Mouse (Mus musculus) embryonic facial prominence, embryonic 13.5 days (tissue): ENCODE data around the gene Taf1c. TPM values are rescaled to one million over a fixed set of nuclear protein-coding genes. Genes with fewer than 3 reads are reported as not detected.

ENCODE experiments used
- ATAC-seq: fragments of 200-750 bp; cut with Nextera tagmentation; 2 replicates; pipeline ENCODE4 v1.8.0; 2017; ENCODE audit warnings: low read depth; ENCODE audit not compliant: insufficient number of reproducible peaks, insufficient read depth, low FRiP score, low TSS enrichment
- H3K27ac ChIP-seq: fragments of 300-500 bp; sonication (generic); 2 replicates; pipeline ENCODE4 v1.5.1; 2015; ENCODE audit warnings: moderate library complexity, mild to moderate bottlenecking, inconsistent platforms
- H3K27me3 ChIP-seq: fragments of 300-500 bp; sonication (generic); 2 replicates; pipeline ENCODE4 v1.6.1; 2015; ENCODE audit warnings: mild to moderate bottlenecking, inconsistent platforms
- H3K36me3 ChIP-seq: fragments of 300-500 bp; sonication (generic); 2 replicates; pipeline ENCODE4 v1.6.1; 2015; ENCODE audit warnings: mild to moderate bottlenecking, inconsistent platforms
- H3K4me1 ChIP-seq: fragments of 300-500 bp; sonication (generic); 2 replicates; pipeline ENCODE4 v1.6.1; 2015; ENCODE audit warnings: inconsistent platforms
- H3K4me2 ChIP-seq: fragments of 300-500 bp; sonication (generic); 2 replicates; pipeline ENCODE4 v1.6.1; 2015; ENCODE audit warnings: moderate library complexity, mild to moderate bottlenecking, inconsistent platforms
- H3K4me3 ChIP-seq: fragments of 300-500 bp; sonication (generic); 2 replicates; pipeline ENCODE4 v1.5.1; 2015; ENCODE audit warnings: mild to moderate bottlenecking, inconsistent platforms
- H3K9ac ChIP-seq: fragments of 300-500 bp; sonication (generic); 2 replicates; pipeline ENCODE4 v1.6.1; 2015; ENCODE audit warnings: mild to moderate bottlenecking, inconsistent platforms
- H3K9me3 ChIP-seq: fragments of 300-500 bp; sonication (generic); 2 replicates; pipeline ENCODE4 v1.6.1; 2016; ENCODE audit warnings: inconsistent platforms
- WGBS: fragments of 180-500 bp; shearing (Covaris S2); methylation state at CpG from one replicate; pipeline ENCODE4 v1.1.7; 2015; ENCODE audit warnings: mixed read lengths; 5-methylcytosine and 5-hydroxymethylcytosine counted together
- polyA plus RNA-seq: library from polyadenylated mRNA; unstranded; fragments of >200 nt; fragmentation: Nextera tagmentation; extraction: Ambion mirVana; gene quantifications from 2 replicates; pipeline ENCODE4 v1.2.1, GENCODE M21; 2015

Gene Taf1c
- polyA plus RNA-seq, 1 experiment from 2014 or later: 13.7 TPM

DNA sequence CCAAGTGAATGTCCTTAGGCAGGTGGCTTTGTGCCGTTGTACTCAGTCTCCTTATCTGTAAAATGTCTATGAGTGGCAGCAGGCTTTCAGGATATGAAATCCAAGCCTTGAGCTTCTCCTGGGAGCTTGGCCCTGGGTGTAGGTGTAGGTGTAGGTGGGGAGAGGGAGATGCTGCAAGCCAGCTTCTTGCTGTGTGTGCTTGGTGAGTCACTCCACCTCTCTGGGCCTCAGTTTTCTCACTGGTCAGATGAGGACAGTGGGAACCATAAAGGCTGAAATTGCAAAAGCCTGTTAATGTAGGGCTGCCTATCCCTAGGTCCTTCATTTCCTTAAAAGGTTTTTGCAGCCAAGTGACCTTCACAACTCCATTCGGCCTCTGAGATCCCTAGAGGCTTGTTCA lies 30.9 kb upstream of the Taf1c start:
- Histone ChIP-seq H3K27ac (no peak overlapping the region), H3K4me2 (no peak overlapping the region), H3K9me3 (no peaks in the 10 kb centered on the region), H3K27me3 (peaks cover 51% of the 10 kb centered on the region), H3K4me1 (peaks cover 14% of the 10 kb centered on the region), H3K36me3 (no peaks in the 10 kb centered on the region), H3K9ac (no peak overlapping the region), H3K4me3 (no peak overlapping the region)
- WGBS: 44% methylated on average over 2 of the region's 2 CpGs
- ATAC-seq: no peak

DNA sequence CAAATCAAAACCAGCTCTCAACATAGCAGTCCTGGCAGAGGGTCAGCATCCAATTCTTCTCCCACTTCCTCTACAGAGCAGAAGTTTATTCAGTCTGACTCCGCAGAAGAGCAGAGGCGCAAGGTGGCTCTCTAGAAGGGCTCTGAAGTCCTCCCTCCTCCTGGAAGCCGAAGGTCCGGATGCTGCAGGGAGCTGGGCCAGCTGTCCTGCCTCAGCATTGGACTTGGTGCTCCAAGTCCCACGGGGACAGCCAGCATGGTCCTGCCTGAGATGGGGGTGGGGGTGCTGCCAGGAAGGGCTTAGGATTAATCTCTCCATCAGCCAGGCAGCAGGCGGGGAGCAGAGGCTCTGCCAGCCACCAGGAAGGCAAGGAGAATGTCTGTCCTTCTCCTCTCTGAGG lies 30.4 kb upstream of the Taf1c start, which contains the start of gene Kcng4:
Gene Kcng4 (minus strand): TSS at position 303 of the 400 bp plus-strand sequence.
- peak within 1 kb of the TSS; percentile 12; the same call in 1 of the 2 replicates for H3K27ac ChIP-seq
- H3K9me3 ChIP-seq: no peaks in the 10 kb centered on the region
- peaks cover 14% of the 10 kb centered on the region for H3K4me1 ChIP-seq
- no peak for ATAC-seq
- H3K36me3 ChIP-seq: no peaks in the 10 kb centered on the region
- no peak within 1 kb of the TSS; the same call in 1 of the 2 replicates for H3K9ac ChIP-seq
- H3K4me2 ChIP-seq: peak within 1 kb of the TSS; percentile 18
- 26% methylated on average over 6 of the region's 6 CpGs for WGBS
- H3K4me3 ChIP-seq: no peak within 1 kb of the TSS
- peaks cover 51% of the 10 kb centered on the region for H3K27me3 ChIP-seq

DNA sequence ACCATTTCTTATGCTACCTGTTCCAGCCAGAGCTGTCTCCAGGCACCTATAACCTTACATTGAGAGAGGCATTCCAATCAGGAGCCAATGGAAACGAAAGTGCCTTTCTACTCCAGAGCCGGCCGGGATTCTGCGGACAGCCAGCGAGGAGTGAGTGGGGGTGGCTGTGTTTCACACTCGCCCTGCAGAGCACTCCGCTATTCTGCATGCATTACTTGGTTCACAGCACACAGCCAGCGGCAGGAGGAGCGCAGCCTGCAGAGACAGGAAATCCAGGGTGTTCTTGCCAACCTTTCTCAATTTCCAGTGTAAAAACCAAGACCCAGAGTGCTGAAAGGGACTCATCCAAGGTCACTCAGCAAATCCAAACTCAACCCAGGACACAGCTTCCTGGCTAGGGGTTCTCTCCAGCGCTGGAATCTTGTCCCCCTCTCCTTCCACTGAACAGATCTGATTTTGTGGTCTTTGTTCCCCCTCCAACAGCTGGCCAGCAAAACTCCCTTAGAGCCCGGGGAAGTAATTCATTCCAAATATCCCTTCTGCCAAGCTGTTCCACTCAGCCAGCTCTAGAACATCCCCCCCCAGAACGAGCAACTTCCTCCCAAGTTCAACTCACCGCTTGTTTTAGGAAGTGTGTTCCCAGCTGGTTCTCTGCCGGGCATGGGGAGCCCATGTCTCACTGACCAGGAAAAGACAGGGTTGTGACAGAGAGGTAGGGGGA lies 29.8 kb upstream of the Taf1c start:
- Histone ChIP-seq H3K9ac (no peak overlapping the region), H3K27ac (0 out of 2 replicates have a peak overlapping the region, but pooled peaks have one; percentile 12), H3K4me3 (no peak overlapping the region), H3K4me1 (peaks cover 14% of the 10 kb centered on the region), H3K9me3 (no peaks in the 10 kb centered on the region), H3K4me2 (peak overlapping the region; percentile 18; the same call in 1 of the 2 replicates), H3K36me3 (no peaks in the 10 kb centered on the region), H3K27me3 (peaks cover 51% of the 10 kb centered on the region)
- WGBS: 25% methylated on average over 14 of the region's 14 CpGs
- no peak for ATAC-seq

DNA sequence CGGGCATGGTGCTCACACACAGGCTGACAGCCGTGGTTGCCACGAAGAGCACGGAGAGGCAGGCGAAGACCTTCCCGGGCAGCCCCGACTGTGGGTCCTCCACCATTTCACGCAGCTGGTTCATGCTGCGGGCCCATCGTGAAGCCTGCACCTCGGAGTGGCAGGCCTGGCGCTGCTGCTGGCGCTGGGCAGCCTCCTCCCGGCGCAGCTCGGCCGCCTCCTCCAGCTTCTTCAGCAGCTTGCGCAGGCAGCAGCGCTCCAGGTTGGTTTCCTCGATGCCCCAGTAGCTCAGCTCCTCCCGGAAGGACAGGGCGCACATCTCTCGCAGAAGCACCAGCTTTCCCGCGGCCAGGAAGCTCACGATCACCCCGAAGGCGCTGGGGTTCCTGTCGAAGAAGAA lies 27.9 kb upstream of the Taf1c start:
- ATAC-seq: no peak
- Histone ChIP-seq H3K9me3 (no peaks in the 10 kb centered on the region), H3K4me2 (0 out of 2 replicates have a peak overlapping the region, but pooled peaks have one; percentile 18), H3K27ac (no peak overlapping the region), H3K27me3 (peaks cover 51% of the 10 kb centered on the region), H3K9ac (peak overlapping the region; percentile 21; the same call in 1 of the 2 replicates), H3K36me3 (no peaks in the 10 kb centered on the region), H3K4me3 (no peak overlapping the region), H3K4me1 (peaks cover 16% of the 10 kb centered on the region)
- WGBS: 52% methylated on average over 29 of the region's 29 CpGs

DNA sequence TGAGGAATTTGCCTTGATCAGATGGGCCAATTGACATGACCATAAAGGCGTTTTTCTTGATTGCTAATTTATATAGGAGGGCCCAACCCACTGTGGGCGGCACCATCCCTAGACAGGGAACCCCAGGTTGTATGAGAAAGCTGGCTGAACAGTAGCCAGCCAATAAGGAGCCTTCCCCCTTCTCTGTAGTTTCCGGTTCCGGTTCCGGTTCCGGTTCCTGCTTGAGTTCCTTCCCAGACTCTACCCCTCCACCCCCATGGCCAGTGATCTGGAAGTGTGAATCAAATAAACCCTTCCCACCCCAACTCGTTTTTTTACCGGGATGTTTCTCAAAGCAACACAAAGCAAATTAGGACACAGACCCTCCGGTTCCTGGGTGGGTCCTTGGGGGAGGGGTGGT lies 27.2 kb upstream of the Taf1c start:
- peaks cover 23% of the 10 kb centered on the region for H3K4me1 ChIP-seq
- no peak overlapping the region for H3K4me2 ChIP-seq
- no peak for ATAC-seq
- no peak overlapping the region for H3K4me3 ChIP-seq
- no peaks in the 10 kb centered on the region for H3K9me3 ChIP-seq
- WGBS: 83% methylated on average over 9 of the region's 9 CpGs
- H3K9ac ChIP-seq: no peak overlapping the region
- no peaks in the 10 kb centered on the region for H3K36me3 ChIP-seq
- no peak overlapping the region for H3K27ac ChIP-seq
- peaks cover 51% of the 10 kb centered on the region for H3K27me3 ChIP-seq

DNA sequence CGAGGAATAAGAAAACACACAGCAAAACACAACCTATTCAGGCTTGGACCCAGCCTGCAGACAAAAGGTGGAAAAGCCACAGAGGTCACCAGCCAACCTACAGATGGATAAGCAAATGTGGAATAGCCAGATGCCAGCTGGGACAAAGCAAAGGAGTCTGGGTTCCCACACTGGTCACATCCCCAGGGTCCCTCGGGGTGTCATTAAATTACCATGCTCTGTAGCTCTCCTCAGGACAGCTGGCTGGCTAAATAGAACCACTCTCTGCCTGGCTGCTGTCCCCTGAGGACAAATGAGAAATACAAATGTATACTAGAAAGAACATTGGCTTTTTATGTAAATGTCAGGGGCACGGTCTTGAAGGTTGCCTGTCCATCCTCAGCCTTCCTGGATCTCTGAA lies 25.8 kb upstream of the Taf1c start:
- WGBS: 14% methylated on average over 3 of the region's 3 CpGs
- Histone ChIP-seq H3K4me2 (no peak overlapping the region), H3K27me3 (peaks cover 41% of the 10 kb centered on the region), H3K27ac (no peak overlapping the region), H3K9me3 (no peaks in the 10 kb centered on the region), H3K4me1 (peaks cover 22% of the 10 kb centered on the region), H3K36me3 (no peaks in the 10 kb centered on the region), H3K9ac (no peak overlapping the region), H3K4me3 (no peak overlapping the region)
- no peak for ATAC-seq

DNA sequence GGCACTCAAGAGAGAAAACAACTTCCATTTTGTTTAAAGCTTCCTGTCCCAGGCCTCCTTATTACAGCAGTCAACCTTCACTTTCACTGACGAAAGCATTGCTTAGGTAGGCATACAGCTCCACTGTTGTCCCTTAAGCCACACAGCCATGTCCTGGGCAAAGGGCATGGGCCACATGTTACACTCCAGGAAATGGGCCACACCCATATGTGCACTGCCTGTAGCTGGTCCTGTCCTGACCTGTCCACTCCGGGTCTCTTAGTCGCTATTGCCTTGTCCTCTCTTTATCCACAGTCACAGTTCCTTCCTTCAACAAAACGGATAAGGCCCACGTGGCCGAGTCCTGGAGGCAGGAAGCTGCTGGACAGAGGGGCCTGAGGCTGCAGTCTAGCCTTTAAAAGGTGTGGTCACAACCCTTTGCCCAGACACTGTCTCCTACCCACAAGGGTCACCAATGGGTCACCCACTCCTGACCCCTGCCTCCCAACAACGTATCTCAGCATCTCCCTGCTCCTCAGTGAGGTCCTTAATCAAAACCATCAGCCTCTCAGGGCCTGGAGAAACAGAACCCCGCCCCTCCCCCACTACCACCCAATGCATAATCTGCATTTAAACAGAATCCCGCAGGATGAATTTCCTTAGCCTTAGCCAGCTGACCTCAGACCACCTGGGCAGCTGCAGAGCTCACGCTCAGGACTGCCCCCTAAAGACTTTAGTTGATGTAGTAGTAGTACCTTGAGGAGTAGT lies 22.8 kb upstream of the Taf1c start:
- H3K27me3 ChIP-seq: peaks cover 11% of the 10 kb centered on the region
- peaks cover 9% of the 10 kb centered on the region for H3K4me1 ChIP-seq
- H3K4me3 ChIP-seq: no peak overlapping the region
- H3K4me2 ChIP-seq: no peak overlapping the region
- no peak overlapping the region for H3K9ac ChIP-seq
- H3K36me3 ChIP-seq: no peaks in the 10 kb centered on the region
- ATAC-seq: no peak
- no peak overlapping the region; the same call in 1 of the 2 replicates for H3K27ac ChIP-seq
- no peaks in the 10 kb centered on the region for H3K9me3 ChIP-seq
- WGBS: 18% methylated on average over 10 of the region's 10 CpGs

DNA sequence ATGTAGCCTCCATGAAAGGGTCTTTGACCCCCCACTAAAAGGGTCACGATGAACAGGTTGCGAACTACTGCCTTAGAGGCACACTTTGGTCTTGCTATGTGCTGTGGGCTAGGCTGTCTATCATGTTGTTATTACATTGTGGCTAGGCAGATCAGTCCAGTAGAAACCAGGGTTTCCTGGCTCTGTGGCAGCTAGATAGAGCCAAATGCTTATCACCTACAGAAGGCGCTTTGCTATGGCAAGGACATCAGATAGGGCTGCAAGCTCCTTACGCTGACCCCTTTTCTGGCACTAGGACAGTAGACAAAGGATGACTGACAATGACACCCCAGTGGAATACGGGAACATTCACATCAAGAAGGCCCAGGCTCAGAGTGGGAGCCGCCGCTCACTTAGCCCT lies 22.2 kb upstream of the Taf1c start:
- H3K36me3 ChIP-seq: no peaks in the 10 kb centered on the region
- H3K27me3 ChIP-seq: peaks cover 5% of the 10 kb centered on the region; the same call in 1 of the 2 replicates
- no peak overlapping the region for H3K9ac ChIP-seq
- WGBS: 78% methylated on average over 7 of the region's 7 CpGs
- no peak for ATAC-seq
- no peaks in the 10 kb centered on the region for H3K9me3 ChIP-seq
- no peak overlapping the region for H3K4me2 ChIP-seq
- H3K27ac ChIP-seq: no peak overlapping the region
- H3K4me1 ChIP-seq: peaks cover 9% of the 10 kb centered on the region
- H3K4me3 ChIP-seq: no peak overlapping the region

DNA sequence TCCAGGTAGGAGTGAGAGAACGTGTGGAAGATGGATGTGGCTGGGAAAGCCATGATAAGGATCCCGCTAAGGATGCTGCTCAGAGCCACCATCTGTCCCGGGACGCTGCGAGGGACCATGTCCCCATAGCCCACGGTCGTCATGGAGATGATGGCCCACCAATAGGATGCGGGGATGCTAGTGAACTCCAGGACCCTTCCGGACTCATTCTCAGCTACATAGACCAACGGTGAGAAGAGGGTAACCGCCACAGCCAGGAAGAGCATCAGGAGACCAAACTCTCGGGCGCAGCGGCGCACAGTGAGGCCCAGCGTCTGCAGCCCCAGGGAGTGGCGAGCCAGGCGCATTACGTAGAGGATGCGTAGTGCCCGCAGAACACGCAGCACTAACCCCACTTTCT lies 20.8 kb upstream of the Taf1c start:
- no peaks in the 10 kb centered on the region for H3K9me3 ChIP-seq
- no peak overlapping the region for H3K4me3 ChIP-seq
- no peak overlapping the region for H3K4me2 ChIP-seq
- no peak for ATAC-seq
- no peaks in the 10 kb centered on the region; the same call in 1 of the 2 replicates for H3K27me3 ChIP-seq
- H3K27ac ChIP-seq: no peak overlapping the region
- no peaks in the 10 kb centered on the region for H3K36me3 ChIP-seq
- peaks cover 9% of the 10 kb centered on the region for H3K4me1 ChIP-seq
- no peak overlapping the region for H3K9ac ChIP-seq
- 87% methylated on average over 22 of the region's 22 CpGs for WGBS

DNA sequence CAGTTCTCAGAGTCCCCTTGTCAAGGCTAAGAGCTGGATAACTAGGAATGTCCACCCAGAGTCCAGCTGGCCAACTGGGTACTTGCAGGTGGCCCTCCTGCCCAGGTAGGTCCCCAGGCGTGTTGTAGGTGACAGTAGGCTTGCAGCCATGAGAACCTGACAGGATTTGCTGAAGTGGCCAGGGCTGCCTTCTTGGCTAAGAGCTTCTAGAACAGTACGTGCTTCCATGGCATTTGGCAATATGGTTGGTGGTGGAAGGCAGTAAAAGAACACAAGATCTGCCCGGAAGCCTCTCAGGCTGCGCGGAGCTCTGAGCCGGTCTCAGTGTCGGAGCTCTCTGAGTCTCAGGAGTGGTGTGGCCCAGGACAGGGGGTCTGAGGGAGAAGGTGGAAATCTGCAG lies 19.9 kb upstream of the Taf1c start:
- WGBS: 88% methylated on average over 7 of the region's 7 CpGs
- no peak for ATAC-seq
- Histone ChIP-seq H3K27me3 (no peaks in the 10 kb centered on the region; the same call in 1 of the 2 replicates), H3K27ac (no peak overlapping the region), H3K36me3 (no peaks in the 10 kb centered on the region), H3K4me1 (peaks cover 9% of the 10 kb centered on the region), H3K4me3 (no peak overlapping the region), H3K9me3 (no peaks in the 10 kb centered on the region), H3K9ac (no peak overlapping the region), H3K4me2 (no peak overlapping the region)

DNA sequence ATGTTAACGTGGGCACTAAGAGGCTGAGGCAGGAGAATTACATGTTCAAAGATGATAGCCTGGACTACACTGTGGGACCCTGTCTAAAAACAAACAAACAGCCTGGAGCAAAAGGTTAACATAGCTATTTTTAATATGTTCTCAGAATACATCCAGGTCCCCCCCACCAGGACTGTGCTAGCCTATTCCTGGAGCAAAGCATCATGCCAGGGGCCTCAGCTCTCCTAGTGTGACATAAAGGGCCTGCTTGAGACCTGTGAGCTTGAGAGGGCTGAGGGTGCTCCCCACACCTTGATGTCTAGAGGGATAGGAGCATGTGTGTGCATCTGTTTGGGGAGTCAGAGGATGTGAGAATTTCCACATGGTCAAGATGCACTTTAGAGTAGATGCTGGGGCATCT lies 18.7 kb upstream of the Taf1c start:
- no peak overlapping the region for H3K4me2 ChIP-seq
- no peak overlapping the region for H3K4me3 ChIP-seq
- 76% methylated on average over 1 of the region's 1 CpGs for WGBS
- H3K27ac ChIP-seq: no peak overlapping the region
- peaks cover 9% of the 10 kb centered on the region for H3K4me1 ChIP-seq
- H3K9ac ChIP-seq: no peak overlapping the region
- no peaks in the 10 kb centered on the region for H3K36me3 ChIP-seq
- no peaks in the 10 kb centered on the region for H3K9me3 ChIP-seq
- H3K27me3 ChIP-seq: no peaks in the 10 kb centered on the region; the same call in 1 of the 2 replicates
- ATAC-seq: no peak

DNA sequence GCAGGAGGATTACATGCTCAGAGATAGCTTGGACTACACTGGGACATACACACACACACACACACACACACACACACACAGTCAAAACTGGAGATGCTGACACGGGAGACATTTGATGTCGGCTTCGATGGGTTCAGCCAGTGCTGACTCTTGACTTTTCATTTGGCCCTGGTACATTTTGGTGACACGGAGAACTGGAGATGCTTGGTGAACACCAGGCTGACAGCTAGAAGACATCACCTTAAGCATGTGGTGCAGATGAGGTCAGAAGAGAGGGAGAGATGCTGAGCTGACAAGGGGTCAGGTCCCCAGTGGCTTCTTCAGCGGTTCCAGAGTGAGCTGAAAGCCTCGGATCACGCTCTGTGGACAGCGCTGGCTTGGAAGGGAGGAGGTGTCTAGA lies 18.0 kb upstream of the Taf1c start:
- no peak for ATAC-seq
- Histone ChIP-seq H3K36me3 (no peaks in the 10 kb centered on the region), H3K27ac (no peak overlapping the region), H3K4me1 (peaks cover 8% of the 10 kb centered on the region), H3K9ac (no peak overlapping the region), H3K4me3 (no peak overlapping the region), H3K9me3 (no peaks in the 10 kb centered on the region), H3K27me3 (no peaks in the 10 kb centered on the region; the same call in 1 of the 2 replicates), H3K4me2 (no peak overlapping the region)
- WGBS: 81% methylated on average over 8 of the region's 8 CpGs
